Mouse (Mus musculus) layer of hippocampus, postnatal 14 days (tissue): ENCODE measurements around the gene Uggt2. TPM values are rescaled to one million over a fixed set of nuclear protein-coding genes. Genes with fewer than 3 reads are reported as not detected.
"Not testable (repeated sequence)": the region's sequence is repeated elsewhere in the genome, so short reads cannot be mapped to it uniquely, and the experiment has no call there.

ENCODE experiments used
- DNase-seq, 2 experiments: peaks; one replicate each; pipeline ENCODE4 v3.0.0; 2021 to 2022; ENCODE audit warnings: low spot score in 2 of 2, mixed read lengths in 1 of 2
- total RNA-seq, 2 experiments: library from RNA; stranded (reverse); gene quantifications; 2 replicates each; pipeline ENCODE4 v1.2.3; 2021

Gene Uggt2
- total RNA-seq, 2 experiments from 2014 or later, result 26.8 to 32.6 TPM

- DNase-seq, result no peak
These were observed 115.8 kb downstream of the Uggt2 start for GRCm38 (mm10) chr14:118983396-118983795.

DNA sequence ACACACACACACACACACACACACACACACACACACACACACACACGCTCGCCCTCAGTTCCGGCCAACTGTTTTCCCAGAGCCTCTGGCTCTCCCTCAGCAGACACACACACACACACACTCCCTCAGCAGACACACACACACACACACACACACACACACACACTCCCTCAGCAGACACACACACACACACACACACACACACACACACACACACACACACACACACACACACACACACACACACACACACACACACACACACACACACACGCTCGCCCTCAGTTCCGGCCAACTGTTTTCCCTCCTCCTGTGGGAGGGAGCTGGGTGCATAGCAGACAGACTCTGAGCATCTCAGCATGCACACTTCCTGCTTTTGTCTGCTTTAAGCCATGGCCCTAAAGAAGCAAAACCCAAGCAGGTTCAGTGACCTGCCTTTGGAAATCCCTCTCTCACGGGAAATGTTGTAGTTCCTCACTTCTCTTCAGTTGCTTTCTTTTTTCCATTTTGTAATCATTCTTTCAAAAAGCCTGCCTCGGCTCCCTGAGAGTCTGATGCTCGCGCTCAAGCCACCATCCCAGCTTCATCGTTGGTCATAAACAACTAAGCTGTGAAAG, 116.7 kb downstream of the Uggt2 start:
- not testable (repeated sequence) for DNase-seq

GRCm38 (mm10) chr14:118981711-118982428, 117.4 kb downstream of the Uggt2 start:
- DNase-seq, result not testable (repeated sequence)

GRCm38 (mm10) chr14:118980890-118981289, 118.3 kb downstream of the Uggt2 start:
- DNase-seq, result no peak

- no peak for DNase-seq
These were observed 118.9 kb downstream of the Uggt2 start for GRCm38 (mm10) chr14:118980358-118980757.

DNA sequence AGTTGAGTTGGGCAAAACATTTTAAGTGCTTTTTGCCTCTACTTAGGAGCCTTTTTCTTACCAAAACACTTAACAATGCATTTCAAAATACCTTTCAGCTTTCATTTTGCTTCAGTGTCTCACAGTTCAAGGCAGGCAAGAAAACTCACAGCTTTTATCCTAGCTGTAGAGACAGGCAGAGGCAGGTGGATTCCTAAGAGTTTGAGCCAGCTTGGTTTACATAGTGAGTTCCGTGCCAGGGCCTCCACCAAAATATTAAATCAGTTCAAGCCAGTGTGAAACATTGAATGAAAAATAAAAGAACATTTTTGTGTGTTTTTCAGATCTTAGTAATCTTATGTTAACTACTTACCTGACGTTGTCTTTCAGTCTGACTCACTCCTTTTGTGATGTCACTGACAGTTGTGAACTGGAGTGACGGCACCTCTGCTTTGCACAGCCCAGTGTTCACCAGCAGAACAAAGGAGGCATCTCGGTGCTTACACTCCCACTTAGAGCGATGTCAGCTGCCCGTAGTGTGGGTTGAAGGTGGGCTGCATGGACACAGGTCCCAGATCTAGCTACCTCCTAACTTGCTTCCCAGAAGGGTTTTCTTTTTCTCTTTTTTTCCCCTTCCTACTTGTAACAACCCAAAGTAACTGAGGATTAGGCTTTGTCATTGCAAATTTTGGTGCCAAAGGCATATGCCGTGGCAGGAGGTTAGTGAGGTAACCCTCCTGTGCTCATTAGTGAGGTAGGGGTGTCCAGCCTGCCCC, 119.5 kb downstream of the Uggt2 start:
- no peak for DNase-seq

GRCm38 (mm10) chr14:118977136-118977816, 122.0 kb downstream of the Uggt2 start:
- DNase-seq, result no peak

DNA sequence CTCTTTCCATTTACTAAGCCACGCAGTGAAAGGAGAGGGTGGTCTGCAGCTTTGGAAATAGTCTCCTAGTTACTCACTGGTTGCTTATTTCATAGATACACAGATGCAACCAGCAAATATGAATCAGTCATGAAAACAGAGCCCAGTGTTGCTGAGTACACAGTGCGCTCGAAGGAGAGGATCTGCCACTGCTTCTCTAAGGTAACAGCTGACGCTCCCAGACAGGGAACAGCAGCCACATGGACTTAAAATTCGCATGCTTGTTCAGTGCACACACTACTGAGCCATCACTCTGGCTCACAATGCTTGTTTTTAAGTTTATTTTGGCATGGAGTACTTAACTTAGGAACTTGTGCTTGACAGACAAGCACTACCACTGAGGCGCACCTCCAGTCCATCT, 127.0 kb downstream of the Uggt2 start:
- peak in 1 of 2 experiments; percentile 21 for DNase-seq

- DNase-seq, result no peak
These were observed 131.6 kb downstream of the Uggt2 start for GRCm38 (mm10) chr14:118967646-118968045.

GRCm38 (mm10) chr14:118965356-118966000, 133.8 kb downstream of the Uggt2 start:
- no peak for DNase-seq

GRCm38 (mm10) chr14:118958010-118958409, 141.2 kb downstream of the Uggt2 start:
- no peak for DNase-seq

- peak in 1 of 2 experiments; percentile 16 for DNase-seq
These were observed 147.2 kb downstream of the Uggt2 start for GRCm38 (mm10) chr14:118951912-118952583.

- no peak for DNase-seq
These were observed 150.4 kb downstream of the Uggt2 start for GRCm38 (mm10) chr14:118948841-118949240.

GRCm38 (mm10) chr14:118944702-118945101, 154.5 kb downstream of the Uggt2 start:
- DNase-seq, result no peak

- no peak for DNase-seq
These were observed 157.2 kb downstream of the Uggt2 start for GRCm38 (mm10) chr14:118942076-118942475.

DNA sequence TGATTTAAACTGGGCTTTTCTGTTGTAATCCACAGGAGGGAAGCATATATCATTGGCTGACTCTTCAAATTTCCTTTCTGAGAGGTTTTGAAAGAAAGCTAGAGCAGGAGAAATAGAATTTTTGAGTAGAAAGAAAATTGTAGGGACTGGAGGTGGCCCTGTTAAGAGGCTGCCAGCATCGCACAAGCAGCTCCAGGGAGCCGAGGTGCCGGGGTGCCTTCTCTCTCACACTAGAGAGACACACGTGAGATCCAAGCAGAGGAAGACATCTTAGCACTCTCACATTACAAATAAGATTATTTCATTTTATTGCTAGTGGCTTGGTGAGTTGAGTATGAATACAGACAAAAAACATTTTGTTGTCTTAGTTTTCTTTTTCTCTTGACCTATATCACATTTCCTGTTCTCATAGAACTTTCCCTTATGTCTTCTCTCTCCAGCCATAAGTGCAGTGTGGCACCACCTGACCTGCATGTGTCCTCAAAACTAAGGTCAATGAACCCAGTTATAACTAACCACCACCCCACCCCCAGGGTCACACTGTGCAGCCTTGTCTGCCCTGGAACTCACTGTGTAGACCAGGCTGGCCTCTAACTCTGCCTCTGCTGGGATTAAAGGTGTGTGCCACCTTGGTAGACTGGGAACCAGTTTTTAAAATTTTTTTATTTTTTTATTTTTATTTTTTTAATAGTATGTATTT, 158.3 kb downstream of the Uggt2 start:
- DNase-seq, result no peak

- DNase-seq, result no peak
These were observed 160.7 kb downstream of the Uggt2 start for GRCm38 (mm10) chr14:118938551-118938950.

DNA sequence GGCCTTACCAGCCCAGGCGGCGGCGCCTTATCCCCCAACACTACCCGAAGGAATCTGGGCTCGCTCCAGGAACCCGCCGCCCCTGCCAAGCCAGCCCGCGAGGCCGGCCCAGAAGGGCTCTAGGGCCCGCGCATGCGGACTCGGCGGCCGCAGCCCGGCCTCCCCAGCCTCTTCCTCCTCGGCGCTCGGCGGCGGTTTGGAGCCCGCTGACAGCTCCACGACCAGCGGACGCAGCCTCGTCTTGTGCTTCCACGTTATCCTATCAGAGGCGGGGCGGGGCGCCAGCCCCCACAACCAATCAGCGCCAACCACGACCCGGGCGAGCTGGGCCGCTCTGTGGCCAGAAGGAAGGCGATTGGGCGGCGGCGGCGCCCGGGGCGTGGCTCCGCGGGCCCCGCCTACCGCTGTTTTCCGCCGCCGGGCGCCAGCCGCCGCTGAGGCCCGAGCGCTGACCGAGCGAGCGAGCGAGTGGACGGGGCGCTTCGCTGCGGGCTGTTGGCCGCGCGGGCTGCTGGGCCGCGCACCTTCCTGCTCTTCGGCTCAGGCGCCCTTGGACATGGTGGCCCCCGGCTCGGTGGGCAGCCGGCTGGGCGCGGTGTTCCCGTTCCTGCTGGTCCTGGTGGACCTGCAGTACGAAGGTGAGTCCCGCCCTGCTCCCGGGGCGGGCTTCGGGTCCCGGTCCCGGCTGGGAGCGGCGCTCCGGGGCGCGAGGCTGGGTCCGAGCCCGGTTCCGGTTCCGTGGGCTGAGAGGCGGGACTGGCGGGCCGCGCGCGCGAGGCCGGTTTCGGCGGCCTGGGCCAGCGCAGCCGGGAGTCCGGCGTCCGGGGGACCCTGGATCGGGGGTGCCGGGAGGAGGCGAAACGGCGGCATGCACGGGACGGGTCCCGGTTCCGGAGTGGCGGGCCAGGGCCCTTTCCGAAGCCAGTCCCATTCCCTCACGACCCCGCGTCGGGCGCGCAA, 161.4 kb downstream of the Uggt2 start, which contains the start of gene Dnajc3:
Gene Dnajc3 (plus strand): TSS at position 444 of the 960 bp plus-strand sequence.
- peak; percentile 99 to 100 for DNase-seq
